Mouse (Mus musculus) neural tube, embryonic 12.5 days (tissue): Measurements from ENCODE around the gene Itpkc. TPM values are rescaled to one million over a fixed set of nuclear protein-coding genes. Genes with fewer than 3 reads are reported as not detected.
A peak's percentile ranks its signal among the peaks of the same experiment; 100 is the strongest.
"Not testable (repeated sequence)": the region's sequence is repeated elsewhere in the genome, so short reads cannot be mapped to it uniquely, and the experiment has no call there.

Experiments
- ATAC-seq: fragments of 200-750 bp; cut with Nextera tagmentation; 2 replicates; pipeline ENCODE4 v1.8.0; 2017; ENCODE audit warnings: low read depth, mild to moderate bottlenecking, moderate TSS enrichment, moderate library complexity; ENCODE audit not compliant: low FRiP score
- H3K27ac ChIP-seq: fragments of 300-500 bp; sonication (generic); 2 replicates; pipeline ENCODE4 v1.5.1; 2016
- H3K27me3 ChIP-seq: fragments of 300-500 bp; sonication (generic); replicated peaks from 2 replicates; pipeline ENCODE4 v1.6.1; 2016; ENCODE audit warnings: mild to moderate bottlenecking
- H3K36me3 ChIP-seq: fragments of 300-500 bp; sonication (generic); 2 replicates; pipeline ENCODE4 v1.6.1; 2016; ENCODE audit warnings: mild to moderate bottlenecking
- H3K4me1 ChIP-seq: fragments of 300-500 bp; sonication (generic); 2 replicates; pipeline ENCODE4 v1.6.1; 2016
- H3K4me2 ChIP-seq: fragments of 300-500 bp; sonication (generic); replicated peaks from 2 replicates; pipeline ENCODE4 v1.6.1; 2016; ENCODE audit warnings: mild to moderate bottlenecking
- H3K4me3 ChIP-seq: fragments of 300-500 bp; sonication (generic); 2 replicates; pipeline ENCODE4 v1.5.1; 2016
- H3K9ac ChIP-seq: fragments of 300-500 bp; sonication (generic); 2 replicates; pipeline ENCODE4 v1.6.1; 2016; ENCODE audit warnings: mild to moderate bottlenecking
- H3K9me3 ChIP-seq: fragments of 300-500 bp; sonication (generic); 2 replicates; pipeline ENCODE4 v1.6.1; 2016; ENCODE audit warnings: mild to moderate bottlenecking
- WGBS: fragments of 180-500 bp; shearing (Covaris S2); methylation state at CpG from one replicate; pipeline ENCODE4 v1.1.7; 2016; 5-methylcytosine and 5-hydroxymethylcytosine counted together
- polyA plus RNA-seq: library from polyadenylated mRNA; unstranded; fragments of >200 nt; fragmentation: Nextera tagmentation; extraction: Ambion mirVana; gene quantifications from 2 replicates; pipeline ENCODE4 v1.2.1, GENCODE M21; 2016

Gene Itpkc
- polyA plus RNA-seq, 1 experiment from 2014 or later, result 10.4 TPM

- 1% methylated on average over 44 of the region's 47 CpGs for WGBS
These were observed 29.9 kb upstream of the Itpkc start, which contains the start of gene Numbl for GRCm38 (mm10) chr7:27258205-27258899. Numbl (plus strand) TSS chr7:27258433.

DNA sequence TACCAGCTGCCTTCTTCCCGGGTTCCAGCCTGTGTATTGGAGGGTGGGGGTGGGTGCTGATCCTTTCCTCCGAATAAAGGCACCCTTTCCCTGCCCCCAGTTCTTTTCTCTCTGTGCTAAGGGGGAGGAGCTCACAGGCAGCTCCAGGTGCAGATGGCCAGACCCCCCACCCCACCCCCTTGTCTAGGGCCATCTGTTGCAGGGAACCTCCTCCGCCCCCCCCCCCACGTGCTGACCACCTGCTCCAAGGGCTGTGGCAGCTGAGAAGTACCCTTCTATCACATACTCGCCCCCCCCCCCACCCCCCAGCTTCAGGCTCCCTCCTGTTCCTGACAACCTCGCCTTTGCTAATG is 29.4 kb upstream of the Itpkc start:
- peaks cover 45% of the 10 kb centered on the region for H3K4me1 ChIP-seq
- ATAC-seq, result peak; percentile 27
- H3K9ac ChIP-seq, result no peak overlapping the region

More at GRCm38 (mm10) chr7:27258205-27258899, 29.9 kb upstream of the Itpkc start, which contains the start of gene Numbl:
- no peaks in the 10 kb centered on the region for H3K27me3 ChIP-seq
- peaks cover 45% of the 10 kb centered on the region for H3K4me1 ChIP-seq
- H3K27ac ChIP-seq, result peak within 1 kb of the TSS; percentile 57
- peak within 1 kb of the TSS; percentile 89 for H3K4me3 ChIP-seq
- peaks cover 20% of the 10 kb centered on the region for H3K36me3 ChIP-seq
- H3K9me3 ChIP-seq, result no peaks in the 10 kb centered on the region
- peak within 1 kb of the TSS; percentile 93 for H3K9ac ChIP-seq
- peak within 1 kb of the TSS; percentile 75 for H3K4me2 ChIP-seq
- peak; percentile 81 for ATAC-seq

DNA sequence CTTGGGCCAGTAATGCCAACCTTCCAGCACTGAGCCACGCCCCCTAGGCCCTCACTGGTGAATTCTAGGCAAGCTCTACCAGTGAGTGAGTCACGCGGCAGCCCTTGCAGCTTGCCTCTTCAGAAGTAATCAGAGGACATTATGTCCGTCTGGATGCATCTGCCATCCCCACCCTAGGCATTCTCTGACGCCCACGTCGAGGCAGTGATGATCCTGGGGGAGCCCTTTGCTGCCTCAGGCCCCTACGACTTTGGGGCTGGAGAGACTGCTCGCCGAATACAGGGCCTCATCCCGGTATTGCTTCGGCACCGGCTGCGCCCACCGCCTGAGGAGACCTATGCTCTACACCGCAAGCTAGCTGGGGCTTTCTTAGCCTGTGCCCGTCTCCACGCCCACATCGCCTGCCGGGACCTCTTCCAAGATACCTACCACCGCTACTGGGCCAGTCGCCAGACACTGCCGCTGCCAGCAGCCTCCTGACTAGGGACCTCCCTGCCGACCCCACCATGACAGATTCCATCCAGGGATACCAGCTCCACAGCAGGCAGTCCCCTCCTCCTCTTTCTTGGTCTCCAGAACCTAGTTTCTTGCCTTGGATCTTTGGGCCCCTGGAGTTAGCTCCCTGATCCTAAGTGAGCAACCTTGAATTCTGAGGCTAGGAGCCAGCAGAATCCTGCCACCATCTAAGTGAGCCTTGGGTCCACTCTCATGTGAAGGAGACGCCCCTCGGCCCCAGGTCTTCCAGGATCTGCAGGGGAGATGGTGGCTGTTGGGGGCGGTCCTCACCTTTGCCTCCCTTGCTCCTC is 28.8 kb upstream of the Itpkc start:
- Histone ChIP-seq H3K27ac (peak overlapping the region; percentile 7; the same call in 1 of the 2 replicates), H3K9me3 (no peaks in the 10 kb centered on the region), H3K27me3 (no peaks in the 10 kb centered on the region), H3K4me3 (peak overlapping the region; percentile 89), H3K4me2 (peak overlapping the region; percentile 75), H3K4me1 (peaks cover 45% of the 10 kb centered on the region), H3K9ac (peak overlapping the region; percentile 5), H3K36me3 (peaks cover 16% of the 10 kb centered on the region)
- peak; percentile 20; the same call in 1 of the 2 replicates for ATAC-seq
- WGBS, result 10% methylated on average over 27 of the region's 27 CpGs

More for the DNA sequence above, 29.4 kb upstream of the Itpkc start:
- Histone ChIP-seq H3K36me3 (peaks cover 20% of the 10 kb centered on the region), H3K4me3 (peak overlapping the region; percentile 89), H3K4me2 (peak overlapping the region; percentile 75), H3K9me3 (no peaks in the 10 kb centered on the region), H3K27me3 (no peaks in the 10 kb centered on the region), H3K27ac (peak overlapping the region; percentile 7; the same call in 1 of the 2 replicates)
- WGBS, result 0% methylated on average over 6 of the region's 6 CpGs

DNA sequence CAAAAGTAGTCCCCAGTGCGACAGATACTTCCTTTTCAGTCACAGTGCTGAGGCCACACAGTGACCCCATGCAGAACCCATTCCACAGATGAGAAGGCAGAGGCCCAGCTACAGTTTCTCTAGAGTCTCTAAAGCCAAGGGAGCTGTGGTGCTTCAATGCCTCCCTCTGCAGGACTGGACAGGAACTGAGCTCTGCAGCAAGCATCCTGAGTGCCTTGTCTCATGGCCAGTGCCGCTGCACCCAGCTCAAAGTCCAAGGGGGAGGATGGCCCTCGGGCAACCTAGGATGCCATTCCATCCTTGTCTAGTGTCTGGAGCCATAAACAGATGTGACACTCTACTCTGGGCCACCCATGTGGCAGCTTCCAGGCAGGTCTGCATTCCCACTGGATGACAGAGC is 27.3 kb upstream of the Itpkc start:
- Histone ChIP-seq H3K27me3 (no peaks in the 10 kb centered on the region), H3K9ac (no peak overlapping the region), H3K4me3 (no peak overlapping the region), H3K4me1 (peaks cover 30% of the 10 kb centered on the region), H3K27ac (no peak overlapping the region), H3K4me2 (no peak overlapping the region), H3K9me3 (no peaks in the 10 kb centered on the region), H3K36me3 (peaks cover 14% of the 10 kb centered on the region)
- ATAC-seq, result no peak
- 64% methylated on average over 3 of the region's 3 CpGs for WGBS

- no peak for ATAC-seq
- Histone ChIP-seq H3K27me3 (no peaks in the 10 kb centered on the region), H3K36me3 (peaks cover 17% of the 10 kb centered on the region), H3K4me1 (peaks cover 2% of the 10 kb centered on the region), H3K4me2 (no peak overlapping the region), H3K9ac (no peak overlapping the region), H3K9me3 (no peaks in the 10 kb centered on the region), H3K4me3 (no peak overlapping the region), H3K27ac (no peak overlapping the region)
- WGBS, result 87% methylated on average over 6 of the region's 6 CpGs
These were observed 23.5 kb upstream of the Itpkc start for GRCm38 (mm10) chr7:27251946-27252345.

GRCm38 (mm10) chr7:27249928-27250327 is 21.5 kb upstream of the Itpkc start:
- Histone ChIP-seq H3K27ac (no peak overlapping the region), H3K4me3 (no peak overlapping the region), H3K4me2 (no peak overlapping the region), H3K9me3 (no peaks in the 10 kb centered on the region), H3K9ac (no peak overlapping the region), H3K36me3 (peaks cover 32% of the 10 kb centered on the region), H3K4me1 (no peaks in the 10 kb centered on the region), H3K27me3 (no peaks in the 10 kb centered on the region)
- 83% methylated on average over 5 of the region's 5 CpGs for WGBS
- no peak for ATAC-seq

DNA sequence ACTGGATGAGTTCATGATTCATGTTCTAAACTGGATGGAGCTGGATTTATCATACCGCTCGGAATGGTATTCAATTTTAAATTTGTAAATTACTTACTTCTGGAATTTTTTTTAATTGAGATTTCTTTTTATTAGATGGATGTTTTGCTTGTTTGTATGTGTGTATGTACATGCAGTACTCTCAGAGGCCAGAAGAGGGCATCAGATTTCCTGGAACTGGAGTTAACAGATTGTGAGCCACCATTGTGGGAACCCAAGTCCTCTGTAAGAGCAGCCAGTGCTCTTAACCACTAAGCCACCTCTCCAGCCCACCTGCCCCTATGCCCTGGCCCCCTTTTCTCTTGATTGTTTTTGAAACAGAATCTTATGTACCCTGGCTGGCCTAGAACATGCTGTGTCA is 20.7 kb upstream of the Itpkc start:
- H3K27ac ChIP-seq, result no peak overlapping the region
- no peaks in the 10 kb centered on the region for H3K9me3 ChIP-seq
- no peak overlapping the region for H3K9ac ChIP-seq
- no peak overlapping the region for H3K4me2 ChIP-seq
- H3K4me1 ChIP-seq, result no peaks in the 10 kb centered on the region
- 0 out of 2 replicates have a peak, but pooled peaks have one; percentile 21 for ATAC-seq
- H3K36me3 ChIP-seq, result peaks cover 26% of the 10 kb centered on the region
- no peaks in the 10 kb centered on the region for H3K27me3 ChIP-seq
- 91% methylated on average over 2 of the region's 2 CpGs for whole genome bisulfite sequencing
- no peak overlapping the region for H3K4me3 ChIP-seq

DNA sequence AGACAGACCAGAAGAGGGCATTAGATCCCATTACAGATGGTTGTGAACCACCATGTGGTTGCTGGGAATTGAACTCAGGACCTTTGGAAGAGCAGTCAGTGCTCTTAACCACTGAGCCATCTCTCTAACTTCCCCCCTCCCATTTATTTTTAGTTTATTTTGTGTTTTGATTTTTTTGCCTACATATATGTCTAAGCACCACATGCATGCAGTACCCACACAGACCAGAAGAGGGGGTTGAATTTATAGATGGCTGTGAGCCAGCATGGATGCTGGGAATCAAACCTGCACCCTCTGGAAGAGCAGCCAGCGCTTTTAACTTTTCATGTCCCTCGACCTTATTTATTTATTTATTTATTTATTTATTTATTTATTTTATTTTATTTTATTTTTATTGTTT is 15.6 kb upstream of the Itpkc start:
- WGBS, result 80% methylated on average over 2 of the region's 2 CpGs
- not testable (repeated sequence) for H3K4me3 ChIP-seq, ATAC-seq, H3K27ac ChIP-seq, H3K4me1 ChIP-seq, H3K9ac ChIP-seq, H3K27me3 ChIP-seq, H3K4me2 ChIP-seq, H3K9me3 ChIP-seq
- peaks cover 55% of the 10 kb centered on the region for H3K36me3 ChIP-seq

- no peaks in the 10 kb centered on the region for H3K27me3 ChIP-seq
- H3K4me3 ChIP-seq, result no peak overlapping the region
- peaks cover 55% of the 10 kb centered on the region for H3K36me3 ChIP-seq
- no peak for ATAC-seq
- 74% methylated on average over 8 of the region's 8 CpGs for WGBS
- no peak overlapping the region for H3K4me2 ChIP-seq
- no peaks in the 10 kb centered on the region for H3K9me3 ChIP-seq
- H3K4me1 ChIP-seq, result no peaks in the 10 kb centered on the region
- H3K9ac ChIP-seq, result no peak overlapping the region
- no peak overlapping the region for H3K27ac ChIP-seq
These were observed 14.8 kb upstream of the Itpkc start for GRCm38 (mm10) chr7:27243211-27243610.

DNA sequence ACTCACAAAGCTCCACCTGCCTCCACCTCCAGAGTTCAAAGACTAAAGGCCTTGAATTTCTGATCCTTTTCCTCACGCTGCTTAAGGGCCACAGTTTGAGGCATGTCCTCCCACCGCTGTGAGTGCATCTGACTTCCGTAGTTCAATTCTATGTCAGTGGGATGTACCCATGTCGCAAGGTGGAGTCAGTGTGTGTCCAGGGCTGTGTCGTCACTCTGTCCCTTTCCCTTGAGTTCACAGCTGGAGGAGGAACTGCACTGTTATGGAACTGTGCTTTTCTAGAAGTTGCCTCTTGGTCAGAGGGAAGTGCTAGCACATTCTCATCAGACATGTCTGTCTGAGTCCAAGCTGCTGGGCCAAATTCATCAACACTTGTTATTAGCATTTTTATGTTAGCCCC is 10.1 kb upstream of the Itpkc start:
- H3K4me3 ChIP-seq, result no peak overlapping the region
- peaks cover 39% of the 10 kb centered on the region for H3K36me3 ChIP-seq
- H3K9me3 ChIP-seq, result no peaks in the 10 kb centered on the region
- no peak overlapping the region for H3K4me2 ChIP-seq
- ATAC-seq, result no peak
- WGBS, result 86% methylated on average over 5 of the region's 5 CpGs
- H3K9ac ChIP-seq, result no peak overlapping the region
- peaks cover 5% of the 10 kb centered on the region for H3K4me1 ChIP-seq
- no peak overlapping the region for H3K27ac ChIP-seq
- no peaks in the 10 kb centered on the region for H3K27me3 ChIP-seq

GRCm38 (mm10) chr7:27237527-27237926 is 9.1 kb upstream of the Itpkc start:
- Histone ChIP-seq H3K9ac (no peak overlapping the region), H3K27ac (no peak overlapping the region), H3K4me2 (no peak overlapping the region), H3K4me1 (peaks cover 11% of the 10 kb centered on the region), H3K9me3 (no peaks in the 10 kb centered on the region), H3K4me3 (no peak overlapping the region), H3K27me3 (no peaks in the 10 kb centered on the region), H3K36me3 (peaks cover 30% of the 10 kb centered on the region)
- 76% methylated on average over 2 of the region's 2 CpGs for whole genome bisulfite sequencing
- no peak for ATAC-seq

GRCm38 (mm10) chr7:27235726-27236125 is 7.3 kb upstream of the Itpkc start:
- H3K4me1 ChIP-seq, result peaks cover 11% of the 10 kb centered on the region
- WGBS, result 92% methylated on average over 2 of the region's 2 CpGs
- no peaks in the 10 kb centered on the region for H3K27me3 ChIP-seq
- ATAC-seq, result no peak
- no peaks in the 10 kb centered on the region for H3K9me3 ChIP-seq
- H3K4me3 ChIP-seq, result no peak overlapping the region
- no peak overlapping the region for H3K4me2 ChIP-seq
- no peak overlapping the region for H3K9ac ChIP-seq
- peaks cover 14% of the 10 kb centered on the region for H3K36me3 ChIP-seq
- no peak overlapping the region for H3K27ac ChIP-seq
